Mouse (Mus musculus): ENCODE measurements around the gene Six6.

The Six6 gene

DNA sequence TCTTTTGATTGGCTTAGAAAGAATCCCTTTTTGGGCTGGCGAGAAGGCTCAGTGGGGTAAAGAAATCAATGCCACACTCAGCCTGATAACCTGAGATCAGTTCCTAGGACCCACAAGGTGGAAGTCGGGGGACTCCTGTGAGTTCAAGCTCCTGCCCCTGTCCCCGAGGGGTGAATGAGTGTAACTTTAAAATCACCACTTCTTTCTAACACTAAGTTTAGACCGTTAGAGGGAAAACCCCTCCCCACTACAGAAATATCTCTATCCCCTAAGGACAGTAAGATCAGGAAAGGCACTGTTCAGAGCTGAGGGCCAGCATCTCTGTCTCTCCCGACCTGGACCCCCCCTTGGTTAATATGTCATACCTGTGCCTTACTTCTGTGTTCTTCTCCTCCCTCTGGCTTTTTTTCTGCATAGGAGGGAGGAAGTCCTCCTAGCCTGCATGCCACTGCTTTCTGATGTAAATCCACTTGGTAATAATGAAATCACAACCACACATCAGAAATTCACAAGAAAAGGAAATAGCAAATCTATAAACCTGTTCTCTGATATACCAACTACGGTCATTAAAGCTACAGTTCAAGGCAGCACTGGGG, 18.2 kb downstream of the Six6 start:
- DNase-seq (ENCODE audit: low read depth, low spot score) = no peak

DNA sequence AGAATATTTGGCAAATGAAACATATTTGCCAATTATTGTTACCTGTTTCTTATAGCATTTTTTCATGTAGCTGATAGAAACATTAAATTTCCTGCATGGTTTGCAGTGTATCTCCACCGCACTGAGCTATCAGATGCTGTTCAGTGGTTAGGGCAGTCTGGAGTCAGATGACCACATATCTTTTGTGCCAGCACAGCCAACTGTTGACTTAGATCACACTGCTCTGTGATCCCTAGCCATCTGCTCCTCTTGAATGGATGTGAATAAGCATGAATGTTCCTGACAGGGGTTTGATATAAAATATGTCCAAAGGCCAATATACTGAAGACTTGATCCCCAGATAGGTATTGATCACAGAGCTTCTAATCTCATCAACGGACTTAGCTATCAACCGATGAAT, 18.8 kb downstream of the Six6 start:
- no peak for DNase-seq (ENCODE audit: low read depth, low spot score)

DNA sequence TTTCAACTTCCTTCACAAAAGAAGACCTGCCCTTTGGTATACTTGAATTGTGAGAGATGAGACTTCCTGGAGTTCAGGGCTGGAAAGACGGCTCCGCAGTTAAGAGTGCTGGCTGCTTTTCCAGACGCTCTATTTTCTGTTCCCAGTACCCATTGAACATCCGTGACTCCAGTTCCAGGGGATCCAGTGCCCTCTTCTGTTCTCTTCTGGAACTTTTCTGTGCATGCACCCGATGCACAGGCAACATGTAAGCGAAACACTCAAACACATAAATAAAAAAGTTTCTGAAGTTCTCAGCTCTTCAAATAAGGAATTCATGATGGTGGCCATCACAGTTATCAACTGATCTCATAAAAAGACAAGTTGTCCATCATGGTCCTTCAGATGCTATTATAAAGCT, 23.1 kb downstream of the Six6 start:
- peak; percentile 63 for DNase-seq (ENCODE audit: low read depth, low spot score)

DNA sequence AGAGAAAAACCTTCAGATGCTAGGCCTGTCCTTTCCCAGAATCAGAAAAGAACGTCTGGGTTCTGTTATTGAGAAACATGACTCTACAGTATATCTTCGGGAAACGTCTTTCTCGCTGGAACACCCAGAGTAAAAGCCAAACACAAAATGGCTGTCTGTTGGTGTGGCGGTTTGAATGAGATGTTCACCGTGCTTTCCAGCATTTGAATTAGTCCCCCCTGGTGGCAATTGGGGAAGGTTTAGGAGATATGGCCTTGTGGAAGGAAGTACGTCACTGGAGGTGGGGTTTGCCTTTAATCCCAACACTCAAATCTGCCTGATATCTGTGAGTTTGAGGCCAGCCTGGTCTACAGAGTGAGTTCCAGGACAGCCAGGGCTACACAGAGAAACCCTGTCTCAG, 27.8 kb downstream of the Six6 start:
- DNase-seq (ENCODE audit: low read depth, low spot score) = peak; percentile 75

DNA sequence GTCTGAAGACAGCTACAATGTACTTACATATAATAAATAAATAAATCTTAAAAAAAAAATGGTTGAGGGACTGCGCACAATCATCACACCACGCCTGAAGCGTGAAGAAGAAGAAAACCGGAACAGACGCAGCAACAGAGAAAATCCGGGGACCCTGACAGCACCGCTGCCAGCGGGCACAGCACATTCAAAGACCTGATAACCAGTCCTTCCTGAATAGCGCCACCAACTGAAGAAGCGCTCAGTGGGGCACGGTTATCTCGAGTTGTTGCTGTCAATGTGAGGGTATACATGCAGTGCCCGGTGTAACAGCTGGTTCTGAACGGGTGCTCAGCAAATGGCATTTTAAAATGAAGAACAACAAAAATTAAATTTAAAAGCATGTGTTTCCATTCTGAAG, 30.9 kb downstream of the Six6 start:
- no peak for DNase-seq (ENCODE audit: low read depth, low spot score)

DNA sequence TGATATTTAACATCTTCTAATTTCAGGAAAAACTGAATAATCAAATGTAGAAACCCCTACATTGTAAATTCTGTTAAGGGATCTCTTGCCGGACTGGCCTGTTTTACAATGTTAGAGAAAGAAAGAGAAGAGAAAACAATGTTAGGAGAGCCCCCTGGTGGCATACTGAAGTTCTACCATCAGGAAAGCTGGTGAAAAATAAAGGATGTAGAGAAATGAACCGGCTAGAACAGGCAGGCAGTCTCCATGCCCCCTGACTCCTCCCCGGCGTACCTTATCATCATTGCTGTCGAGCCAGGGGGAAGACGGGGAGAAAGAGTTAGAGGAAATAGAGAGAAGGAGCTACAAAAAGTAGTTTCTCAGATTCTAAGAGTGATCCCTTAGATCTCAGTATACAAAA, 33.5 kb downstream of the Six6 start:
- DNase-seq (ENCODE audit: low read depth, low spot score) = peak; percentile 82

DNA sequence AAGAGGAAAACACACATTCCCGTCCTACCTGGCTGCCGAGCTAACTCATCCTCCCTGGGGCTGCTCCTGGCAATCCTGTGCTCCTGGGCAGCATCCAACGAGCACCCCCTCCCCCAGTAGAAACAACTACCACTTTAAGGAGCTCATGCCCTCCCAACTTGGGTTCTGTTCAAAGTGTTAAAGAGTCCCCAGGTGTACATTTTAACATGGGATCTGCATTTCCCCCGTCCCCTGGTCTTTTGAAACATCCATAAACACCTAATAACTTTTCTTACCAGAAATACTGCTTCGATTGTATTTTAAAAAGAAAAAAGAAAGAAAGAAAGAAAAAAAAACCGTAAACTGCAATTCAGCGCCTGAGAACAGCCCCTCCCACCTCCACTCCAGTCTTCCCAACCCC, 36.5 kb downstream of the Six6 start:
- no peak for DNase-seq (ENCODE audit: low read depth, low spot score)

DNA sequence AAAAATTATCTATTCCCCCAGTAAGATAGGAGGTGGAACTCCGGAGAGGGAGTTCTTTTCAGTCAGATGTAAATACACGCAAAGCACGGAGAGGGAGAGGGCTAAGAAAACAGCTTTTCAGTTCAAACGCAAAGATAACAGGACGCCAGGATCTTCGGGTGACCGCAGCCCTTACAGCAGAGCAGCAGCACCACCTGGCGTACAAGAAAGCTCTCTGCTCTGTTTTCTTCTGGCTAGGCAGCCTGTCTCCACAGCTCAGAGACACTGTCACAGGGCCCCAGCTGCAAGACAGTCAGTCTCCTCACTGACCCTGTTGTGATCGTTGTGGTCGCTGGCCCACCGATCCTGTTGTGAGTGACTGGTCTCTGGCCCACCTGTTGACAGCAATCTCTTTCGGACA, 37.0 kb downstream of the Six6 start:
- peak; percentile 83 for DNase-seq (ENCODE audit: low read depth, low spot score)

DNA sequence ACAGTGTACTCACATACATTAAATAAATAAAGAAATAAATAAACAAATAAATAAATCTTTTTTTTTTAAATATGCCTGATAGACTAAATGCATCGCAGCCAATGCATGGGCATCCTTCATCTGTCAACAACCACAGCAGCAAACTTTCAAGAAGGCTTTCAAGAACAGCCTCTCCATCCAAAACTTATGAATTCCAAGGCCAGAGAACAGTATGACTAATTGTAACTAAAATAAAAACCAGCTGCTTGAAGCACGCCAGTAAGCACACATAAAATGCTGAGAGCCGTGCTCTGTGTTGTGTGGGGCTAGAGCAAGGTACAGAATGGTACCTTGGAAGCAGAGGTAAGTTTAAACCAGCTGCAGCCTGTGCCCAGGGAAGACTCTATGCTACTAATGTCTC, 38.2 kb downstream of the Six6 start:
- DNase-seq (ENCODE audit: low read depth, low spot score) = no peak

DNA sequence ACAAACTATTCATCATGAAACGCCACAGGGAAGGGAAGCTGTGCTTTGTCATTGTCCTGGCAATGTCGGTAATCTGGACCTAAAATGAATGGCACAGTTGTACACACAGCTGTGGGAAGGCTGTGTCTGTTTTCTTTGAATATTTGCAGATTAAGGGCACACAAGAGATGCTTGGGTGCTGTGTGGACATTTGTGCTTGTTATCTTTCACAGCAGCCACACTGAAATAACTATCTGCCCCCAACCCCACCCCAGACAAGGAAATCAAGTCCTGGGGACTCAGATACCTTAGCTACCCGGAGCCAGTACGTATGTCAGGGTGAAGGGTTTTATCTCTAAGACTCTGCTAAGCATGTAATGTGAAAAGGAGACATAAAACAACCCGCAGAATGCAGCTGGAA, 39.5 kb downstream of the Six6 start:
- DNase-seq (ENCODE audit: low read depth, low spot score) = no peak

DNA sequence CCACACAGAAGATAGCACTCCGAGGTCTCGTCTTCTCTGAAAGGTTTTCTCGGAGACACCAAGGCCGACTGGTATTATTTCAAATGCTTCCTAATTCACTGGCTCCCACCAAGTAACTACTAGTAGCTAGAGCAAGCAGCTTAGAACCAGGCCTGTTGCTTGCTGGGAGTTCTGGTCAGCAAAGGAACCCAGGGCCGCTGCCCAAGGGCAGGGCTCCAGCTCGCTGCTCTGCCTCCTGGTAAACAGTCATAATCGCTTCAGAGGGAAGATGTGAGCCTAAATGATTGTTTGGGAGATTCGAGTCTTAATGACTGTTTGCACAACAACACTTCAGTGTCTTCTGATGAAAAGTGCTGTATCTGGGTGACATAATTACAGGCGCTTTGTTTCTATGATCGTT, 42.9 kb downstream of the Six6 start:
- DNase-seq (ENCODE audit: low read depth, low spot score) = no peak

DNA sequence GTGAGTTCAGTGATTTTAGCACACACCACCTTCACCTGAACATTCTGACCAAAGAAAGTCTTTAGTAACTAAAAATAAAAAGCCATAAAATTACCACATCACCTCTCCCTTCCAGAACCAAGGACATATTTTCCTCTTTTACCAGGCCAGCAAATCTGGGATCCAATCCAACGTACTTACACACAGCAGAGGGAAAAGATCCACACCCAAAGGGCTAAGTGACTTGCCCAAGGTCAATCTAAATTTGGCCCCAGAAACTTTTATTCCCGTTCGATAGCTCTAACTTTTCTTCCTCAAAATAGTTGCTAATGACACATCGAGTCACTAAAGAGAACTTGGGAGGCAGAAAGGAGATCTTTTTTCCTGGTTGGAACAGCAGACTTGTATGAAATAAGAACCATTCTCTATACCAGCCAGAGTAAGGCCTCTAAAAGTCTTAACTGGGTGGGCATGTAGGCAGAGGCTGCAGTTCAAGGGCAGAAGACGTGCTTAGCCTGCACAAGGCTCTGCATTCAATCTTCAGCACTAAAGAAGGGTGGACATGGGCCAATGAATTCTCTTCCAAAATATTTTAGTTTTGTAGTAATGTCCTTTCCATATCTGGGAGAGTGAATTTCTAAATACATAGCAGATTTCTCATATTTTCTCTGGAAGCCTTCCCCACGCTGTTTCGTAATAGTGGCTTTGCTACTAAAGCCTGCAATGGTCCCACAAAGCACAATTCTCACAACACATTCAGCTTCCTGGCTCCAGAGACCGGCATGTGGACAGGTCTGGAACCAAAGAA, 43.6 kb downstream of the Six6 start:
- no peak for DNase-seq (ENCODE audit: low read depth, low spot score)
